Mouse (Mus musculus): ENCODE results near the gene Fam213a.

Fam213a gene

GRCm38 (mm10) chr14:40962365-40963290 is 51.0 kb downstream of the Fam213a start:
- DNase-seq (ENCODE audit: low spot score): no peak

GRCm38 (mm10) chr14:40960237-40960636 is 53.4 kb downstream of the Fam213a start:
- DNase-seq (ENCODE audit: low spot score): no peak

GRCm38 (mm10) chr14:40959586-40959985 is 54.0 kb downstream of the Fam213a start:
- DNase-seq (ENCODE audit: low spot score): no peak

DNA sequence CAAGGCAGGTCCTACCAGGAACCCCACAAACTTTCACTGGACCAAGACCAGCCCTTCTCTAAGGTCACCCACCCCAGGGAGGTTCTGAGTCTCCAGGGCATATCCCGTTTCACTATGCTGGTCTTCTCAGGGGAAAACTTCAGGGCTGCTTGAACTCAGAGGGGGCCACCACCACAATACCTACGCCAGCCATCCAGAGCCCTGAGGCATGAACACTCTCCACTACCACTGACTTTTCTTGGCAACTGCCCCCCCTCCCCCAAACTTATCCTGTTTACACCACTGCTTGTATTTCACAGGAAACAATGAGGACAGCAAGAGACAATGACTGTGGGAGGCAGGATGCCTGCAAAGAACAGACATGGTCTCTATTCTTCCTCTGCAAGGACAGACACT is 54.6 kb downstream of the Fam213a start:
- DNase-seq (ENCODE audit: low spot score): no peak

GRCm38 (mm10) chr14:40958083-40958985 is 55.3 kb downstream of the Fam213a start:
- DNase-seq (ENCODE audit: low spot score): no peak

DNA sequence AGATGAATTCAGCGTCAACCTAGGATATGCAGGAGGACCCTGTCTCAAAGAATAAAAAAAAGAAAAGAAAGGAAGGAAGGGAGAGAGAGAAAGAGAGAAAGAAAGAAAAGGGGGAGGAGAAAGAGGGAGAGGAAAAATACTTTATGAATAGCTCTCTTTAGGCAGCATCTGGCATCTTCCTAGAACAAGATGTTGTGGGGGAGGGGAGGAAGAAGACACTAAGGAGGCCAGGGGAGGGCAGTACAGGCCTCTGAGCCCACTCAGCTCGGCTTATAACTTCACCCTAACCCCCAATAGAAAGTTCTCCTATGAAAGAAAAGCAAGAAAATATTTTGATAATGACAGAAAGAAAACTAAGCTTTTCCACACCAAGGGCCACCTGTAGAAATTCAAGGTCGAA is 56.0 kb downstream of the Fam213a start:
- no peak for DNase-seq (ENCODE audit: low spot score)

DNA sequence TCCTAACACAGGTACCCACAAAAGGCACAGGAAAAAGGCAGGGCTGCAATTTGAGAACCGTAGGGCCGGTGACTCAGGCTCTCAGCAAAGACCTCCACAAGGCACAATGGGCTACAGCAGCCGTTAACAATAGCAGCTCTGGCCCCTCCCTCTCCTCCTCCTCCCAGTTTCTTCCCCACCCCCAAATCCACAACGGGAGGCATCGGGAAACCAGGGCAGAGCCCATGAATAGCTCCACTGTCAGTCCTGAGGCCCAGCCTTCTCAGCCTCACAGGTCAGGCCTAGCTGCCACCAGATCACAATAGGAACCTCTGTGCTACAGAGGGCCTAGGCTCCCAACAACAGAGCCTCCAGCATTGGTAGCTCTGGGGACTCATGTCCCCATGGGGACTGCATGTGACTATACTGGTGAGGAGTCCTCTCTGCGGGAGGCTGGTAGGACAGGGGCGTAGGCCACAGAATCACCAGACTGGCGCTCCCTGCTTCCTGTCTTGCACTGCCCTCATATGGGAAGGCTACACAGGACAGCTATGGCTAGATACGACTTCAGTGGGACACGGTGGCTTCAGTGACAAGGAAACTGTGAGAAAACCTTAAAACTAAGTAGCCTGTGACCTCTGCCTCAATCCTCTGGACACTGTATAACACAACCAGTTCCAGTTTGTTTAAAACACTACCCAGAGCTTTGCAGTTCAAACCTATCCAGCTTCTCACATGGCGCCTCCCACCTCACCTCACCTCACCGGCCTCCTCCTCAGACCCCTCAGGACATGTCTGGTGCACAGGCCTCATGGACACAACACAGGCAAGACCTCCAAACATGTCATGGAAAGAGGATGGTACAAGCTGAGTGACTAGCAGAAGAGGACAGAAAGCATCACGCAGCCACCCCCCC is 57.1 kb downstream of the Fam213a start:
- peak; percentile 86 for DNase-seq (ENCODE audit: low spot score)

- DNase-seq (ENCODE audit: low spot score): no peak
Observed at GRCm38 (mm10) chr14:40955596-40956251, 57.9 kb downstream of the Fam213a start.

GRCm38 (mm10) chr14:40955146-40955545 is 58.4 kb downstream of the Fam213a start:
- DNase-seq (ENCODE audit: low spot score): no peak

DNA sequence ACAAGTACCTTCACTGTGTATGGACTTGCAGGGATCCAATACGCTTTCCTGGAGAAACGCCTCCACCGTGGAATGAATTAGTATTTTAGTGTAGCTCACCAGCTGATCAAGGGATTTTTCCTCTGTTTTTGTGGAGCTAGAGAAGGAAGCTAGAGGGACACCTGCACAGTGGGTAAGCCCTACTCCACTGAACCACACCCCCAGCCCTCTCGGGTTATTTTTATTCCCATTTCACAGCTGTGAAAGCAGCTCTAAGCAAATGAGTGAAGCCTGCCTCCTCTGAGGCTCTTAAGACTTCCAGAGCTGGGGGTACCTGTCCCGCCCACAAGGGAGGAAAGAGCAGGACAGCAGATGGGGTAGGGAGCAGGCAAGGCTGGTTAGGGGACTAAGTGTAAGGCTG is 60.2 kb downstream of the Fam213a start:
- no peak for DNase-seq (ENCODE audit: low spot score)

DNA sequence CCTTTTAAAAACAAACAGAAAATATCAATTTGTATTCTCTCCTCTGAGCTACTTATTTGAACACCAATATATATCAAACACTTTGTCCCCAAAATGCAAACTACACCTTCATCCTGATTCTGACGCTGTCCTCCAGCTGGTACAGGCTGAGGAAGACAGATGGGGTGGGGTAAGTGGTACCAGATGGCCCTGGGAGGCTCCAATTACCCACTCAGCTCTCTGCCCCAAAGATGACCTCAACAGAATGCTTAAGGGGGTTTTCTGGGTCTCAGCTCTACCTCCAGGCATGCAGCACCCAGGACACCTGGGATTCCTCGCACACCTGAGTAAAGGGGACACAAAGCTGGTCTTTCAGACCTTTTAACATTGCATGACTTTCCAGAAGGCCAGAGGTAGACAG is 60.9 kb downstream of the Fam213a start:
- no peak for DNase-seq (ENCODE audit: low spot score)

- no peak for DNase-seq (ENCODE audit: low spot score)
Observed at GRCm38 (mm10) chr14:40952301-40952700, 61.3 kb downstream of the Fam213a start.

DNA sequence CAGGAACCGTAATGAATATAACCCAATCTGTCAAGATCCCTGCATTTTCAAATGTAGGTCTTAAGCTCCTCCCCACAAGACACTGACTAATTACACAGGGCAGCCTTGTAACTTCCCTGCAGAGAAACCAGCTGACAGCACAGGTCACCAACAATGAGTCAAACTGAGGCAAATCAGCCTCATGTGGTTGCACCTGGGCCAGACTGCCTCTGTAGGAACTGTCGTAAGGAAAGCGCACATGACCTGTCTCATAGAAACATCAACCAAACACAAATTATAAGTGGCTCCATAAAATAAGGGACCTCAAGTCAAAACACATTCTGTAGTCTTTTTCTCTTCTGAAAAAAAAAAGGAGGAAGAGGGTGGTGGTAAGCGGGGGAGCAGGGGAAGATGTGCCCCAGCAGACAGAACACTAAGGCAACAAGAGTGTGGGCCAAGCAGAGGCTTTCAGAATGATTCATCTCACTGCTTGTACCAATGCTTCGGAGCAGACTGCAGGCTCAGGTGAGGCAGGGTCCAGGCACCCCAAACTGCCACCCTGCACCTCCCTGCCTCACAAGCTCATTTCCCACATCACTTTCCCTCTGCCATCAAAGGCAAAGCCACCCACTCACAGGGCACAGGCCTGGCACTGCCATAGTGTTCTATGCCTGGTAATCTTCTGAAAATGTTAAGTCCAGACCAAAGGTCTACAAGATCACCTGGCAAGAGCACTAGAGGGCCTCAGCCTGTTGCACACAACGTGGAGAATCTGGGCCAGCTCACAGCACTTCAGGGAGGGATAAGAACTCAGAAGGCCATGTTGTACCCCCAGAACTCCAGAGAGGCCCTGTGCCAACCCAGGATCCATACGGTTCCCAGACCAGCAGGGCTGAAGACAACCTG is 63.6 kb downstream of the Fam213a start:
- no peak for DNase-seq (ENCODE audit: low spot score)

GRCm38 (mm10) chr14:40949047-40949446 is 64.5 kb downstream of the Fam213a start:
- DNase-seq (ENCODE audit: low spot score): no peak

- DNase-seq (ENCODE audit: low spot score): no peak
Observed at GRCm38 (mm10) chr14:40948522-40948921, 65.1 kb downstream of the Fam213a start.

DNA sequence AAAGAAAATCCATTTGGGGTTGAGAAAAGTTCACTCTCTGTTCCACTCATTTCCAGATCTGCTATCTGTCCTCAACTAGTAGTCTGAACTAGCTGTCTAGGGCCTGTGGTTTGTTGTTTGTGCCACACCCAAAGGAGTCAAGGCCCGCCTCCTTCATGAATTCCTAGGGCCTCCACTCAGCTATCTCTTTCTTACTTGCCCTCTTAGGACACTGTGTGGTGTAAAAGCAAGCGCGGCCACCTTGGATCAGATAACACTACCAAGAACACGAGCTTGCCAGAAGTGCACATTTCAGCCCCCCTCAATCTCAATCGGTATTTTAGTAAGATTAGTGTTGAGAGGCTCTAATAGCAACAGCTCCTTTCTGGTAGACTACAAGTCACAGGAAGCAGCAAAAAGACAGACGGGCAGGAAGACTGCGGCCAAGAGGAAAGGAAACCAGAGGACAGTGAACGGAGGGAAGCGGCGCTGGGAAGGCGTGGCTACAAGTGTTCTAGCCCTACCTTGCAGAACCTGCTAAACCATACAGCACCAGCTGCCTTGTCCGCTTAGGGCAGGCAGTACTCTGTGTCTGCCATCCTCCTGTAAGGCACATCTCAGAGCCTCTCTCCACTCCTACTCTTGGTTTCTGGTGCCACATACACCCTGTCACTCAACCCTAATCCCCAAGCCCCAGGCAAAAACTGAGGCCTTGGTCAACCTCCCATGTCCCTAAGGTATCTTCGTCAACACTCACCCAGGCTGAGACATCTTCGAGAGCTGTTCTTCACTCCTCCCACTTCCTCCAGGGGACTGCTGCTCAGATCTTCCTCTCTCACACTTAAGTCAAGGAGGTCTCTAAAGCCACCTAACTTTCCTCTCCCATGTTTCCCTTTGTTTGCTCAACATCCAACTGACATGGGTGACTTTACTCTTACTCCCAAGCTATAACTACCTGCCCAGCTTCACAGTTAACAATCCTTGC is 65.9 kb downstream of the Fam213a start:
- no peak for DNase-seq (ENCODE audit: low spot score)

DNA sequence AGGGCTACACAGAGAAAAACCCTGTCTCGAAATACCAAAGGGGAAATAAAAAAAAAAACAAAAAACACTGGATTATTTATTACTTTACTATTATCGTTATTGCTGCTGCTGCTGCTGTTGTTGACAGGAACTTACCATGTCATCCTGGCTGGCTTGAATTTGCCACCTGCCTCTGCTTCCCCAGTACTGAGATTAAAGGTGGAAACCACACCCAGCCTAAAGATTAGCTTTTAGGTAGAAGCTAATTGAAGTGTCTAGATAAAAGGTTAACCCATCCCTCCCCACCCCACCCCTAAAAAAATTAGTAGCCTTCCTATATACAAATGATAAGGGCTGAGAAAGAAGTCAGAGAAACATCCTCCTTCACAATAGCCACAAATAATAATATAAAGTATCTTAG is 69.8 kb downstream of the Fam213a start:
- DNase-seq (ENCODE audit: low spot score): no peak
